Mouse (Mus musculus) MEL (cell line): ENCODE results near the gene Prkch. TPM values are rescaled to one million over a fixed set of nuclear protein-coding genes. Genes with fewer than 3 reads are reported as not detected.

Source experiments
- DNase-seq: peaks from one replicate; pipeline ENCODE4 v3.0.0; 2011; ENCODE audit warnings: low read depth, low spot score
- H3K27ac ChIP-seq: 2 replicates; pipeline ENCODE4 v1.5.1; 2012; ENCODE audit warnings: low read depth, mild to moderate bottlenecking, control low read depth, low read length, moderate library complexity; ENCODE audit not compliant: control insufficient read depth
- H3K27me3 ChIP-seq, 2 experiments: fragments of 150-350 bp in 1 of 2; sonication (generic) in 1 of 2; 2 replicates each; pipeline ENCODE4 v1.6.1; 2012; ENCODE audit warnings: low read length in 2 of 2, mild to moderate bottlenecking in 2 of 2, improper control_type of control experiment in 1 of 2, moderate library complexity in 1 of 2; ENCODE audit not compliant: insufficient read depth in 2 of 2, control insufficient read depth in 1 of 2
- H3K36me3 ChIP-seq, 2 experiments: 2 replicates each; pipeline ENCODE4 v1.6.1; 2012 to 2014; ENCODE audit warnings: low read length in 2 of 2, improper control_type of control experiment in 1 of 2, inconsistent platforms in 1 of 2, mild to moderate bottlenecking in 1 of 2; ENCODE audit not compliant: insufficient read depth in 2 of 2, control insufficient read depth in 1 of 2
- H3K4me1 ChIP-seq, 2 experiments: fragments of 150-350 bp in 1 of 2; sonication (generic) in 1 of 2; 2 replicates each; pipeline ENCODE4 v1.6.1; 2012; ENCODE audit warnings: low read length in 2 of 2, improper control_type of control experiment in 1 of 2, mild to moderate bottlenecking in 1 of 2; ENCODE audit not compliant: insufficient read depth in 2 of 2, control insufficient read depth in 1 of 2
- H3K4me3 ChIP-seq, 2 experiments: fragments of 150-350 bp in 1 of 2; sonication (generic) in 1 of 2; 2 replicates each; pipeline ENCODE4 v1.5.1; 2012; ENCODE audit warnings: low read depth in 2 of 2, low read length in 2 of 2, mild to moderate bottlenecking in 2 of 2, moderate library complexity in 2 of 2, control low read depth in 1 of 2, improper control_type of control experiment in 1 of 2; ENCODE audit not compliant: control insufficient read depth in 1 of 2, insufficient read depth in 1 of 2
- H3K79me2 ChIP-seq: 2 replicates; pipeline ENCODE4 v1.6.1; 2012; ENCODE audit warnings: mild to moderate bottlenecking, low read length, moderate library complexity; ENCODE audit not compliant: control insufficient read depth, poor library complexity, insufficient read depth
- H3K9ac ChIP-seq: 2 replicates; pipeline ENCODE4 v1.6.1; 2012; ENCODE audit warnings: low read depth, mild to moderate bottlenecking, control low read depth, low read length, moderate library complexity; ENCODE audit not compliant: control insufficient read depth, poor library complexity, severe bottlenecking
- H3K9me3 ChIP-seq: fragments of 150-350 bp; sonication (generic); replicated peaks from 2 replicates; pipeline ENCODE4 v1.6.1; 2012; ENCODE audit warnings: mild to moderate bottlenecking, low read length, improper control_type of control experiment, moderate library complexity; ENCODE audit not compliant: insufficient read depth
- CHD1 ChIP-seq: IDR thresholded peaks from 2 replicates; pipeline ENCODE4 v1.6.1; 2012; ENCODE audit warnings: low read depth, mild to moderate bottlenecking, inconsistent platforms, low read length, improper control_type of control experiment
- CHD2 ChIP-seq: IDR thresholded peaks from 2 replicates; pipeline ENCODE4 v1.6.1; 2011; ENCODE audit warnings: low read length, improper control_type of control experiment
- EP300 ChIP-seq, 2 experiments: IDR thresholded peaks; 2 replicates each; pipeline ENCODE4 v1.6.1; 2011; ENCODE audit warnings: improper control_type of control experiment in 2 of 2, low read length in 2 of 2, low read depth in 1 of 2, mild to moderate bottlenecking in 1 of 2
- GABPA ChIP-seq: IDR thresholded peaks from 2 replicates; pipeline ENCODE4 v1.6.1; 2012; ENCODE audit warnings: low read depth, mild to moderate bottlenecking, inconsistent platforms, low read length, improper control_type of control experiment, moderate library complexity
- KAT2A ChIP-seq: conservative IDR thresholded peaks from 2 replicates; pipeline ENCODE4 v1.6.1; 2012; ENCODE audit warnings: low read depth, low read length, improper control_type of control experiment, inconsistent platforms
- MAFK ChIP-seq: IDR thresholded peaks from 2 replicates; pipeline ENCODE4 v1.6.1; 2011; ENCODE audit warnings: low read depth, mild to moderate bottlenecking, low read length, improper control_type of control experiment, borderline replicate concordance
- MEF2A ChIP-seq: IDR thresholded peaks from 2 replicates; pipeline ENCODE4 v1.6.1; 2014; ENCODE audit warnings: low read depth, mild to moderate bottlenecking, inconsistent platforms, low read length, improper control_type of control experiment; ENCODE audit not compliant: poor library complexity, insufficient replicate concordance, severe bottlenecking; ENCODE audit errors: extremely low read depth
- MYB ChIP-seq: IDR thresholded peaks from 2 replicates; pipeline ENCODE4 v1.6.1; 2011; ENCODE audit warnings: mild to moderate bottlenecking, low read depth, low read length, improper control_type of control experiment
- NRF1 ChIP-seq: IDR thresholded peaks from 2 replicates; pipeline ENCODE4 v1.6.1; 2014; ENCODE audit warnings: low read depth, mild to moderate bottlenecking, inconsistent platforms, low read length, improper control_type of control experiment, moderate library complexity; ENCODE audit not compliant: poor library complexity, insufficient read depth, severe bottlenecking
- POLR2A ChIP-seq, 2 experiments: IDR thresholded peaks; 2 replicates each; pipeline ENCODE4 v1.6.1; 2011 to 2012; ENCODE audit warnings: low read length in 2 of 2, mild to moderate bottlenecking in 2 of 2, control low read depth in 1 of 2, improper control_type of control experiment in 1 of 2, low read depth in 1 of 2, moderate library complexity in 1 of 2; ENCODE audit not compliant: control insufficient read depth in 1 of 2, insufficient read depth in 1 of 2, poor library complexity in 1 of 2
- RCOR1 ChIP-seq: IDR thresholded peaks from 2 replicates; pipeline ENCODE4 v1.6.1; 2012; ENCODE audit warnings: low read depth, mild to moderate bottlenecking, inconsistent platforms, low read length, improper control_type of control experiment
- SIN3A ChIP-seq: IDR thresholded peaks from 2 replicates; pipeline ENCODE4 v1.6.1; 2012; ENCODE audit warnings: low read length, improper control_type of control experiment, inconsistent platforms
- TAL1 ChIP-seq: IDR thresholded peaks from 2 replicates; pipeline ENCODE4 v1.6.1; 2012; ENCODE audit warnings: mild to moderate bottlenecking, inconsistent platforms, low read length, moderate library complexity, mixed read lengths
- TCF12 ChIP-seq: IDR thresholded peaks from 2 replicates; pipeline ENCODE4 v1.6.1; 2014; ENCODE audit warnings: low read depth, mild to moderate bottlenecking, inconsistent platforms, low read length, improper control_type of control experiment, moderate library complexity
- USF2 ChIP-seq, 2 experiments: IDR thresholded peaks; 2 replicates each; pipeline ENCODE4 v1.6.1; 2011 to 2012; ENCODE audit warnings: improper control_type of control experiment in 2 of 2, low read length in 2 of 2, borderline replicate concordance in 1 of 2, inconsistent platforms in 1 of 2, low read depth in 1 of 2, mild to moderate bottlenecking in 1 of 2; ENCODE audit not compliant: insufficient read depth in 1 of 2
- ZC3H11A ChIP-seq: IDR thresholded peaks from 2 replicates; pipeline ENCODE4 v1.6.1; 2012; ENCODE audit warnings: low read depth, mild to moderate bottlenecking, inconsistent platforms, low read length, improper control_type of control experiment
- polyA plus RNA-seq, 2 experiments: library from polyadenylated mRNA; stranded (reverse) in 1 of 2; unstranded in 1 of 2; fragments of >175 nt in 1 of 2; fragments of >200 nt in 1 of 2; gene quantifications; 2 replicates each; pipeline versions ENCODE4 v1.2.1 to v1.2.4; 2012; ENCODE audit warnings: low replicate concordance in 2 of 2, low read depth in 1 of 2; ENCODE audit not compliant: insufficient read length in 2 of 2, insufficient read depth in 1 of 2, missing spikeins in 1 of 2
- total RNA-seq: library from RNA; depleted of rRNA; stranded (reverse); fragments of 300-350 nt; gene quantifications from 2 replicates; pipeline ENCODE4 v1.2.3, GENCODE M21; 2012

Prkch gene
- total and polyA plus RNA-seq, 3 experiments = not detected

DNA sequence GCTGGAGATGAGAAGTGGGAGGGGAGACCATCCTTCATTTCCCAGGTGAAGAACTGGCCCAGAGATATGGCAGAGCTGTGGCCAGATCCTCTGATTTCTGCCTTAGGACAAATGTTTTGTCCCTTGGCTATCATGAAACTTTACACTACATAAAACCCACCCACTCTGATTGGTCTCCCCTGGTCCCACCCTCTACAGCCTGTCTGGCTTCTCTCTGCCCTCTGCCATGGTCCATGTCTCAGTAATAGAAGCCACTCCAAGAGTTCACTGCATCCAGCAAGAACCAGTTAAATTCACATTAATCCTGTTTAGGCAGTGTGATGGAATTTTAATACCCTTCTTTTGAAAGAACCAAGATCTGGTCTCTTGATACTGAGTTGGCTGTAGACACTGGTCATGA is 158.5 kb downstream of the Prkch start:
- Histone ChIP-seq H3K36me3 (no peaks in the 10 kb centered on the region), H3K27me3 (peaks cover 0 to 3% of the 10 kb centered on the region in 2 experiments; a peak in 3 of 4 replicates), H3K9ac (no peak overlapping the region), H3K4me3 (no peak overlapping the region), H3K79me2 (no peaks in the 10 kb centered on the region), H3K4me1 (no peaks in the 10 kb centered on the region), H3K27ac (no peak overlapping the region), H3K9me3 (no peaks in the 10 kb centered on the region)
- no peak for TF ChIP-seq ZC3H11A
- TF ChIP-seq NRF1 = no peak
- TF ChIP-seq KAT2A = no peak
- no peak for TF ChIP-seq RCOR1
- no peak for TF ChIP-seq MAFK
- no peak for TF ChIP-seq CHD1
- TF ChIP-seq CHD2 = no peak
- TF ChIP-seq TAL1 = no peak
- TF ChIP-seq GABPA = no peak
- no peak for TF ChIP-seq POLR2A (IDR thresholded peaks at IDR 0.05; ENCODE audit: control insufficient read depth in 1 of 2, insufficient read depth in 1 of 2, low read depth in 1 of 2, low read length in 2 of 2, poor library complexity in 1 of 2)
- no peak for TF ChIP-seq EP300 (IDR thresholded peaks at IDR 0.05; ENCODE audit: low read depth in 1 of 2, low read length in 2 of 2)
- no peak for TF ChIP-seq USF2 (IDR thresholded peaks at IDR 0.05; ENCODE audit: borderline replicate concordance in 1 of 2, insufficient read depth in 1 of 2, low read depth in 1 of 2, low read length in 2 of 2)
- TF ChIP-seq MYB = no peak
- no peak for TF ChIP-seq SIN3A
- no peak for TF ChIP-seq MEF2A
- TF ChIP-seq TCF12 = no peak
- DNase-seq = no peak

DNA sequence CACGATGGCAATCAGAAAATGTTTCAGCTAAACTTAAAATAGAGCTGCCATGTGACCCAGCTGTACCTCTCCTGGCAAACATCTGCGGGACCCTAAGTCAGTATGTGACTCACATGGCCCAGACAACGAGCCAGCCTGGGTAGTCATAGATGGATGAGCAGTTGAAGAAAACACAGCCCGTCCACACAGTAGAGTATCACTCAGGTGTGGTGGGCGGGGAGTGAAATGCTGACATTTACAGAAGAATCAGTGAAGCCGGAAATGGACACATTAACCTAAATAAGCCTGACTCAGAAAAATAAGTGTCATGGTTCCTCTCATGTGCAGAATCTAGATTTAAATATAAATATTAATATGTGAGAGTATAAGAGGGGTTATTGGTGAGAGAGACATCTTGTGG is 161.5 kb downstream of the Prkch start:
- peaks cover 0 to 3% of the 10 kb centered on the region in 2 experiments; a peak in 3 of 4 replicates for H3K27me3 ChIP-seq
- no peak for DNase-seq
- no peak overlapping the region for H3K27ac ChIP-seq
- H3K4me3 ChIP-seq = no peak overlapping the region
- no peak for TF ChIP-seq NRF1
- TF ChIP-seq MAFK = no peak
- TF ChIP-seq, all 39 proteins: peak for 0
- Histone ChIP-seq H3K9ac (no peak overlapping the region), H3K36me3 (no peaks in the 10 kb centered on the region), H3K4me1 (no peaks in the 10 kb centered on the region), H3K9me3 (no peaks in the 10 kb centered on the region), H3K79me2 (no peaks in the 10 kb centered on the region)
